Mouse (Mus musculus): ENCODE results near the gene P2rx1.

Gene P2rx1

DNA sequence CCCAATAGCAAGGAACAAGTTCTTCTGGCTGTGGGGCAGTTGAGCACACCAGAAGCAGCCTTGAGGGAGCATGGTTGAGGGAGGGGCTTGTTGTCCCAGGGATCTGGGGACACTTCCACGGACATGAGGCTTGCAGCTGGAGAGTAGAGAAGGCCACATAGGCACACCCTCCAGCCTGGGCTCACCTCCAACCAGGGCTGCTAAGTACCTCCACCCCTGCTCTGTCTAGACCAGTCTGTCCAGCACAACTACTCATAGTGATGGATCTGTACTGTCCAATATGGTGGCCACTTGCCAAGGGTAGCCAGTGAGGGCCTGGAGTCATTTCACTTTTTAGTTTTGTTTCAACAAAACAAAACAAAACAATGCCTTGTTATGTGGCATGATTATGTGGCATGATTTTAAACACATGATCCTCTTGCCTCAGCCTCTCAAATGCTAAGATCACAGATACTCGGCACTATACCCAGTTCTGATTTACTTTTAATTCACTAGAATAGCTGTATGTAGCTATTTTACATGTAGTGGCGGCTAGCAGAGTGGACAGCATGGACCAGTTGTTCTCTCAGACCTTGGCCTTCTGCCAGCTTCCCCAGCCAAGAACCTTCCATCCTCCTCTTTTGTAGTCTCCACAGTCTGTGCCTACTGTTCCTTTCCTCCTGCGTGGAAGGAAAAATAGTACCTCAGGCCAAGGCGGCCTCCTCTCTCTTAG, 16.6 kb downstream of the P2rx1 start:
- in situ Hi-C loops (cut with MboI; ENCODE audit: low pct_unique_long_range_greater_than_20kb in 1 of 2, low sequenced_read_pairs in 2 of 2, unreplicated experiment in 1 of 2): no loop called here

DNA sequence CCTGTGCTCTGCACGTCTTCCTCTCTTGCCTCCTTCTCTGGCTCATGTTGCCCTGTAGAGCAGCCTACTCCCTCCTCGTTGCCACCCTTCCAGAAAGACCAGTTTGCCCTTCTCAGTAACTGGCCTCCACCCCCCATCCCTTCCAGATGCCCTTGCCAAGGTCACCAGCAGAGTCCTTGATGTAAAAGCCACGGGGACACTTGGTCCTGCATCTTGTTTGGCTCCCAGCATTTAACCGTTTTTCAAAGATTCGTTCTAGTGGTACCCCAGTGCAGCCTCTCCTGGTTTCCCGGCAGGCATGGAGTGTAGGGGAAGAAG, 17.2 kb downstream of the P2rx1 start:
- in situ Hi-C loops (cut with MboI; ENCODE audit: low pct_unique_long_range_greater_than_20kb in 1 of 2, low sequenced_read_pairs in 2 of 2, unreplicated experiment in 1 of 2): no loop called here

DNA sequence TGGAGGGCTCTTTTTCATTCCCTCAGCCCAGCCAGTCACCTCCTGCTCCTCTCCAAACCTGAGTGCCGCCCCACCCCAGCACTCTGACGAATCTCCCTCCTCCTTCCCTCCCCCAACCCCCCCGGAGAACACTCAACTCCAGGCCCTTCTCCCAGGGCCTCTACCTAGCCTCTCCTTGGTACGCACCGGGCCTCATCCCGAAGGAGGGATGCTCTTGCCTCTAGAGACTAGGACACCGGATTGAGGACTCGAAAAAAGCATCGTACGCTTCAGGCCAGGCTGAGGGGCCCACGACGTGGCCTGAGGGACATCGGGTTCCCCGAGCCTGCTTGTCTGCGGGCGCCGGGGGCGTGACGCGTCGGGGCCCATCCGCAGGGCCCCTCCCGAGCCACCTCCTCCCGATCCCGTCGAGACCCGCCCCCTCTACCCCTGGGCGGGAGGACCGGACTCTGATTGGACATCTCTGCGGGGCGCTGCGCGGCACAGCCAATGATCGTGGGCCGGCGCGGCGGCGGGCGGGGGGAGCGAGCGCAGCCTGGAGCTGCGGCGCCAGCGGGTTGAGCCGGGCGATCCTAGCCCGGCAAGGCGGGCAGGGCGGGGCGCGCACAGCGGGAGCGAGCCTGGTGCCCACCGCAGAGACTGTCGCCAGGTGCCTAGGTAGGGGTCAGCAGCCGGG, 19.7 kb downstream of the P2rx1 start, which contains the start of gene Camkk1:
Gene Camkk1, plus strand, starts transcription at position 538 of the 676 bp plus-strand sequence.
- in situ Hi-C loops (cut with MboI; ENCODE audit: low pct_unique_long_range_greater_than_20kb in 1 of 2, low sequenced_read_pairs in 2 of 2, unreplicated experiment in 1 of 2): no loop called here

DNA sequence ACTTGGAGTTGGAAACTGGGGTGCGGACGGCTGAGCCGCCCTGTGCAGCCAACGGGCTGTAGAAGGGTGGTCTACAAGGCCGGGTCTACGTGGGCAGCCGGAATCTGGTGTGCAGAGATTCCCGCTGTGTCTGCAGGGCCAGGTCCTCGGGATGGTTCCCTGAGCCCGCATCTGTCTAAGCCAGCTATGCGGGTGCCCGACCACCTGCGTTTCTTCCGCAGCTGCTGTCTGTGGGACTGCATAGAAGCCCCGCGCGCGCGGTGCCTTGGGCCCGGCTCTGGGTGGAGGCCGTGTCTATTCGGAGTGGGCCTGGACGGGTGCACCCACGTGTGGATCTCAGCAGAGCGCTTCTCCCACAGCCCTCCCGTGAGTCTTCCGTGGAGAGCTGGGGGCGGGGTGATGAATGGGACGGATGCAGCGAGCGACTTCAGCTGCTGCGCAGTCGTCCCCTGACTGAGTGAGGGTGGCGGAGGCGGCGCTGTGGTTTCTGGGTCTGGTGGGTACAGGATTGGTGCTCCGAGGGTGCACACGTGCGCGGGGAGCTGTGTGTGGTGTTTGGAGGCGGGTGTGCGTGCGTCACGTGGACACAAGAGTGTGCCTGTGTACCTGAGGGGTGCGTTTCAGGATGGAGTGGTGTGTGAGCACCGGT, 20.4 kb downstream of the P2rx1 start:
- in situ Hi-C loops (cut with MboI; ENCODE audit: low pct_unique_long_range_greater_than_20kb in 1 of 2, low sequenced_read_pairs in 2 of 2, unreplicated experiment in 1 of 2): no loop called here

DNA sequence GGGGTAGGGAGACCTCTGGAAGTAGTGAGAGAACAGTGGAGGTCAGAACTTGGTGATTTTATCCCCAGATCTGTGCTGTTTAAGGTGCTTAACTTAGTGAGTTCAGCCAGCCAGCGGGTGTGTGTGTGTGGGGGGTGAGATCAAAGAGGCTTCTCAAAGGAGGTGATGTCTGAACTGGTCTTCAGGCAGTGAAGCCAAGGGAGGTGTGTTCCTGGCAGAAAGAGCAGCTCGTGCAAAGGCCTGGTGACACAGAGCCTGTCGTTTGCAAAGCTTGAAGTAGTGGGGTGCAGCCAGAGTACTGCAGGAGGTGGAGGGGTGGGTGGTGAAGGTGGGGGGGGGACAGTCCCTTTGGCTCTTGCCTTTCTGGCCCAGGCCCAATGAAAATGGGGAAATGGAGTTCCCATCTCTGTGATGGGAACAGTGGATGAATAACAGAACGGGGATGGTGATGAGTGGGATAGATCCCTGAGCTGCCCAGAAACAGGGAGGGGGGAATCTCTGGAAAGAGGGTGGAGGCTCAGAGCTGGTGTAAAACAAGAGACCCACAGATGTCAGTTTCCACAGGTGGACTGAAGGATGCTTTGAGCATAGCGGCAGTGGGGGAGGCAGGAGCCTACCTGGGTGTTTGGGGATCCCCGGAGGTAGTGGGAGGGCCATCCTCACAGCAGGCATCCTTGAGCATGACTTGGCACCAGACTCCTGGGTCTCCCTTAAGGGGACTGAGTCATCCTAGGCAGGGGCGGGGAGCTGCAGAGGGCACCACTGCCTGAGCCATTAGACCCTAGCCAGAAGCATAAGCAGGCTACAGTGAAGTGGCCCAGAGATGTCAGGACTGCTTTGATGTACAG, 22.3 kb downstream of the P2rx1 start:
- in situ Hi-C loops (cut with MboI; ENCODE audit: low pct_unique_long_range_greater_than_20kb in 1 of 2, low sequenced_read_pairs in 2 of 2, unreplicated experiment in 1 of 2): no loop called here

DNA sequence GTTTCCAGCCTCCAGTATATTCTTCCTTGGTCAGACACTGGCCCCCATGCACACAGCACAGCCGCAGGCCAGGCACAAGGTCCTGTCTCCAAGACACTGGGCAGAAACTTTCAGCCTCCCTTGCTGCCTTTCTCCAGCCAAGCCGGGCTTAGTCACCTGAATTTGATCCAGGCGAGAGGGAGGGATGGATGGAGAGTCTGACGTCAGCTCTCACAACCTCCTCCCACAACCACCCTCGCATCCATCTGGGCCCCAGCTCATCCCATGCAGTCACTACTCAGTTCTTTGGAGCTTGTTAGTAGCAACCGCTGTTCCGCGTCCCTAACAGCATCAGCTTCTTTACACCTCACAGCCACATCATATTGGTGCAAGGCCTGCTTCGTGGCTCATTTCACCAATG, 24.2 kb downstream of the P2rx1 start:
- in situ Hi-C loops (cut with MboI; ENCODE audit: low pct_unique_long_range_greater_than_20kb in 1 of 2, low sequenced_read_pairs in 2 of 2, unreplicated experiment in 1 of 2): no loop called here

DNA sequence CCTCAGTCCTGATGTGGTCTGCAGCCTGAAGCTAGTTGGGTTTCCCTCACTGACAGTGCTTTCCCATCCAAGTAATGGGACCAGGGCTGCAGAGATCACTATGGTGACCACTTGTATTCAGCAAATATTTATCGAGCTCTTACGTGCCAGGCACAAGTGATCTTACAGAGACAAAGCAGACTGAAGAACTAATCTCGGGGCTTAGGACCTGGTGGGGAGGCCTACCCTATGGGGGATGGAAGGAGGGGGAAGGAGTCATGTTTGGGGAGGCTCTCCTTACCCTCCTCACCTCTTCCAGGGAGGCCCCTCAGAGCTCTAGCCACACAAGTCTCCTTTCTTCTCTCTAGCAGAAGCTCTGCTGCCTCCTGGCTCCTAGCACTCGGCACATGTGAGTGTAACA, 24.9 kb downstream of the P2rx1 start:
- in situ Hi-C loops (cut with MboI; ENCODE audit: low pct_unique_long_range_greater_than_20kb in 1 of 2, low sequenced_read_pairs in 2 of 2, unreplicated experiment in 1 of 2): no loop called here

DNA sequence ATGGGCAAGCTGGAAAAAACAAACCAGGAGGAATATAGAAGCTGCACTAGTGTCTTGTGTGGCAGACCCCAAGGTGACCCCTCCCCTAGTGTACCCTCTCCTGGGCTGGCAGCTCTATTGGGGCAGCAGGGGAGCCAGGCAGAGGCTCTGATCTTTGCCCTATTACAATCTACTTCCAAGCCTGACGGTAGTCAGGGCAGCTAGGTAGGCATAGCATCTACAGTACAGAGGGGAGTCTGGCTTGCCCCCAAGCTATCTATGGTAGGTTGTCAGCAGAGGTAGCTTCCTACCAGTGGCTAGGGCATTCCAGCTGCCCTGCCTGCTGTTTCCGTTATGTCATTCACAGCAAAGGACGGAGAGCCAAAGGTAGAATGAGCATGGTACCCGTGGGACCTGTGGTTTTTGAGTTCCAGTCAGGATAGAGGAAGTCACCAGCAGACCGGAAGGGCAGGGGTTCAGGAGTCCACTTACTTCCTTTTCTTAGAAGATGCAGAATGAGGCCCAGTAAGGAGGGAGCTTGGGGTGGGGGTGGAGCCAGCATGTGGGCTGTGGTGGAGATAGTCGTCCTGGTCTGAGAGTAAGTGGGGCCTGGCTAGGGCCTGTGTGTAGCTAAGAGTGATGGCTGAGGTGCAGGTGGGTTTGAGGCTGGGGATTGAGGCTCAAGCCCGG, 25.5 kb downstream of the P2rx1 start:
- in situ Hi-C loops (cut with MboI; ENCODE audit: low pct_unique_long_range_greater_than_20kb in 1 of 2, low sequenced_read_pairs in 2 of 2, unreplicated experiment in 1 of 2): no loop called here

DNA sequence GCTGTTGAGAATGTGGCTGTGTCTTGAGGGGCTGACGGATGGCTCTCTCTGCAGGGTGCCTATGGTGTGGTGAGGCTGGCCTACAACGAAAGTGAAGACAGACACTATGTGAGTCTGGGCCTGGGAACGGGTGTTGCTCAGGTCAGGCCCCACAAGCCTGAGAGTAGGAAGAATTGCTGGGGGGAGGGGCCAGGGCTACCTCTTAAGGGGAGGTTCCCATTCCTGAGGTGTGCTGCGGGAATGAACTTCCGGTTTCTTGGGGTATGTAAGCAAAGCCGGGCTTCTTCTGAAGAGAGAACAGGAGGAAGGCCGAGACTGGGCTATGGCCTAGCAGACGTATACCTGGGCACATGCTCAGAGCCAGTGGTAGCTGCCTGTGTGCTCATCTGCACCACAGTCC, 28.1 kb downstream of the P2rx1 start:
- in situ Hi-C loops (cut with MboI; ENCODE audit: low pct_unique_long_range_greater_than_20kb in 1 of 2, low sequenced_read_pairs in 2 of 2, unreplicated experiment in 1 of 2): no loop called here

DNA sequence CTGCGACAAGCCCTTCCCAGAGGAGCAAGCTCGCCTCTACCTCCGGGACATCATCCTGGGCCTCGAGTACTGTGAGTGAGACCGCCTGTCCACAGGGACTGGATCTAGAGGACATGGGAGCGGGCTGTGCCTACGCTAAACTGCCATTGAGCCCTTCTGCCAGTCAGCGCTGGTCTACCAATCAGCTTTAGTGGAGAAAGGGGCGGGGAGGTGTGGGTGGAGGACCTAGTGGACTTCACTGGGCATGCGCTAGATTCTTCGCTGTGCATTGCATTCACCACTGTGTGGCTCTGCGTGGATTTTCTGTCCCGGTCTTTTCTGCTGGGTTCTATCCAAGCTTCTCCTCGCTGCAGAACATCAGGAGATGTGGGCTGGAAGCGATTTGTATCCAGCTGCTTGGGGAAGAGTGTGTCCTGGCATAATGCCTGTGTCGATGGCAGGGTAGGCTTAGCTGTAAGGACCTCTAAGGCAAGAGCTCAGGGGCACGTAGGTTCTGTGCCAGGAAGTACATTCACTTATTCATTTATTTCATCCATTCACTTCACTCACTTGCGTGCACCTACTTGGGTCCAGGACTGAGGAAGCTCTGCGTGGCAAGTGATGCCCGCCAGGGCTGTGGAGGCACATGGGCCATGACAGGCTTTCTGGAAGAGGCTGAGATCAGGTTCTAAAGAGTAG, 32.1 kb downstream of the P2rx1 start:
- in situ Hi-C loops (cut with MboI; ENCODE audit: low pct_unique_long_range_greater_than_20kb in 1 of 2, low sequenced_read_pairs in 2 of 2, unreplicated experiment in 1 of 2): no loop called here

DNA sequence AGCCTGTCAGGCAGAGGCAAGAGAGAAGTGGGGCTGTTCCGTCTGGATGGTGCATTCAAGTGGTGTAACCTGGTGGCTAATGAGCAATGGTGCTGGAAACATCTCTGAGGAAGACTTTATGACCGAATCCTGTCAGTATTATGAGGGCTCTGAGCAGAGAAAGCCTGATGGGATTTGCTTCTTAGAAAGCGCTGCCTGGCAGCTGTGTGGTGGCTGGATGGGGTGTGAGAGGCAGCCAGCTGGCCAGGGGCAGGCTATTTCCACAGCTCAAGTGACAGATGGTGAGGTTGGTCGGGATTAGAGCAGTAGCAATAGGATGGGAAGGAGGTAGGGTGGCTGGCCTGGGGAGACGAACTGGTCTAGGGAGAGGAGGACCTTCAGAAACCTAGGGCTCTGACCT, 32.6 kb downstream of the P2rx1 start:
- in situ Hi-C loops (cut with MboI; ENCODE audit: low pct_unique_long_range_greater_than_20kb in 1 of 2, low sequenced_read_pairs in 2 of 2, unreplicated experiment in 1 of 2): no loop called here

DNA sequence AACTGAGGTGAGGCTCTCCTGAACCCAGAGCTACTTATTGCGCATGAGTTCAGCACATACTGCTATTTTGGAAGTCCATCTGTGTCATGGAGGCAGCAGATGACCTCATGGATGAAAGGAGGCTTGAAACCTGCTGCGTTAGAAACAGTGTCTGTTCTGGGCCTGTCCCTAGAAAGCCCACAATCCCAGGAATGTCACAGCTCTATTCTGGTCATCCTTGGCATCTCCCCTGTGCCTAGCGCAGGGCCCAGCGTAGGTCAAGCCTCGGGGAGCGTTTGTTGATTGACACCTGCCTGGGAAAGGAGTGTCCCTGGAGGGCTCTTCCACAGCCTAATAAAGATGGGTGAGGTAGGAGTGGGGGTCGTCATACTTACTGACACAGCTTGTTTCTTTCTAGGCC, 37.2 kb downstream of the P2rx1 start:
- in situ Hi-C loops (cut with MboI; ENCODE audit: low pct_unique_long_range_greater_than_20kb in 1 of 2, low sequenced_read_pairs in 2 of 2, unreplicated experiment in 1 of 2): loop anchor here in 1 of 2 experiments (5.0 kb wide), 1 partner anchor 34 kb away; no protein-coding TSS in a partner anchor

DNA sequence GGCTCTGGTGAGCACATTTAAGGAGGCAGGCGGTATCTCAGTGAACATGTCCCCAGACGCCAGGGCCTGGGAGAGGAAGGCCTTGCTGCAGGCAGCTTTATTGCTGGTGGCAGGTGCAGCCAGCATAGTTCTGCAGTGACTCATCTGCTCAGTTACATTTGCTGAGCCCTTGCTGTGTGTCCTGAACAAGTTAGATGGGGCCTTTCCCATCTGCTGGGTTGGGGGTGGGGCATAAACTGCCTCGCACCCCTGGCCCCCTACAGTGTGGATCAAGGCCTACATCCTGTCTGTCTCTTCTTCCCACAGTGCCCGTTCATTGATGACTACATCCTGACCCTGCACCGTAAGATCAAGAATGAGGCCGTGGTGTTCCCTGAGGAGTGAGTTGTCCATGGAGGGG, 38.0 kb downstream of the P2rx1 start:
- in situ Hi-C loops (cut with MboI; ENCODE audit: low pct_unique_long_range_greater_than_20kb in 1 of 2, low sequenced_read_pairs in 2 of 2, unreplicated experiment in 1 of 2): loop anchor here in 1 of 2 experiments (5.0 kb wide), 1 partner anchor 35 kb away; no protein-coding TSS in a partner anchor

DNA sequence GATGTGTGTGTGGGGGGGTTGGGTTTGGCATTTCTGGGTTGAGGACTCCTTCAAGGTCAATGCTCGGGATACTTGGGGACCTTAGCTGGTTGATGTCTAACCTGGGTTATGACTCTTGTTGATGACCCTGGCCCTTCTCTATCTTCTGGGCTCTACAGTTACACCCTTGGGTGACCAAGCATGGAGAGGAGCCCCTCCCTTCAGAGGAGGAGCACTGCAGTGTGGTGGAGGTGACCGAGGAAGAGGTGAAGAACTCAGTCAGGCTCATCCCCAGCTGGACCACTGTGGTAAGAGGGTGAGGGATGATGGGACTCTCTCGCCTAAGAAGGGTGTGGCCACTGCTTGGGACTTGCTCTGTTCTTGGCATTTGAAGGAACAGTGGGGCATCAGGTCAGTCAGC, 38.8 kb downstream of the P2rx1 start:
- in situ Hi-C loops (cut with MboI; ENCODE audit: low pct_unique_long_range_greater_than_20kb in 1 of 2, low sequenced_read_pairs in 2 of 2, unreplicated experiment in 1 of 2): loop anchor here in 1 of 2 experiments (5.0 kb wide), 1 partner anchor 35 kb away; no protein-coding TSS in a partner anchor

DNA sequence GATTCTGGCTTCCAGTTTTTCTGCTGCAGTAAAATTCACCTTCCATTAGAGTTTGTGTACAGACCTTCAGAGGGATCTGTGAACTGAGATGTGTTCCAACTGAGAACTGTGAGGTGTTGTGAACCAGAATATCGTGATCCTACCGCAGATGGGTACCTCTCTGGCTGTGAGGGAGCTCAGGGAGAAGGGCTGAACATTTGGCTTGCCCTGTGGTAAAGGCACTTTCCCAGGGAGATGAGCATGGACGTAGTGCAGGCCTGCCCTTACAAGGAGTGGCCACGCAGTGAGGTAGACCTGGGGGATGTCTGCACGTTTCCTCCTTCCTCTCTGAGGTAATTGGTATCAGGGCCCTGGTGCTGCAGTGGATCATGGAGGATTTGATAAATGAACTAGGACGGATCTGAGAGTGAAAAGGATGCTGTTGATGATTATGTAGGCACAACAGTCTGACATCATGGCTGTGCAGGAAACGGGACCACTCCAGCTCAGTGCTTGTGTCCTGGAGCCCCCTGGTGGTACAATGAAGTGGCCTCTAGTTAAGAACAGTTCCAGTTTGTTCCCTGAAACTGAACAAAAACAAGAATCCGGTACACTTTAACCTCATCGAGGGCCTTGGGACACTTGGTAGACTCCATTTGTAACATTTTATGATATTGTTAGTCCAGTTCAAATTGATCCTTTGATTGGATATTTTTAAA, 40.3 kb downstream of the P2rx1 start:
- in situ Hi-C loops (cut with MboI; ENCODE audit: low pct_unique_long_range_greater_than_20kb in 1 of 2, low sequenced_read_pairs in 2 of 2, unreplicated experiment in 1 of 2): loop anchor here in 1 of 2 experiments (5.0 kb wide), 1 partner anchor 37 kb away; no protein-coding TSS in a partner anchor

DNA sequence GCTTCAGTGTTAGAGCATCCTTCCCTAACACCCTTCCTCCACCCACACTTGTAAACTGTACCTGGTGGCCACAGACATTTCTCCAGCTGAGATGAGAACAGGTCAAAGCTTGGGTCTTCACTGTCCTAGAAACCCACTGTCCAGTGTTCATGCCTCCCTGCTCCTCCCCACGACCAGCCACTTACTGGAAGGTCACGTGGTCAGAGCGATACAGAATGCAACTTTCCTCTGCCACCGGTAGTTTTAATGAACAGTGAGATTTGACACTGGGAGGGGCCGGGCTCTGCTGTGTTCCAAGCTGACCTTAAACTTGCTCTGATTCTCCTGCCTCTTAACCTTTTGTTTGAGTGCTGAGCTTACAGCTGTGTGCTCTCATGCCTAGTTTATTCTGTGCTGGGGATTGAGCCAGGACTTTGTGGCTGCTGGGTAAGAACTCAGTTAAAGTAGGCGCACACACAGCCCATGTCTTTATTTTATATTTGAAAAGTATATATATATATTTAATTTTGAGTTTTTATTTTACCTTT, 45.4 kb downstream of the P2rx1 start:
- in situ Hi-C loops (cut with MboI; ENCODE audit: low pct_unique_long_range_greater_than_20kb in 1 of 2, low sequenced_read_pairs in 2 of 2, unreplicated experiment in 1 of 2): no loop called here

DNA sequence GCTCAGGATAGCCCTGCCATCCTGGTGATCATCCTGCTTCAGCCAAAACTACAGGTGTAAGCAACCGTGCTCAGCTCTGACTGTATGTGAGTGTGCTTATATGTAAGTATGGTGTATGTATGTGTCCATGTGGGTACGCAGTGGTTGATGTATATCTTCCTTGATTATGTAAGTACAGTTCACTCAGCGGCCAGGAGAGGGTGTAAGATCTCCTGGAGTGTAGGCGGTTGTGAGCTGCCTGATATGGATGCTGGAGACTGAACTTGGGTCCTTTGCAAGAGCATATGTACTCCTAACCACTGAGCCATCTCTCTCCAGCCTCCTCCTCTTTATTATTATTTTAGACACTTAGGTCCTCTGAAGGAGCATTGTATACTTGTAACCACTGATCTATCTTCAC, 45.9 kb downstream of the P2rx1 start:
- in situ Hi-C loops (cut with MboI; ENCODE audit: low pct_unique_long_range_greater_than_20kb in 1 of 2, low sequenced_read_pairs in 2 of 2, unreplicated experiment in 1 of 2): no loop called here
